Mouse (Mus musculus) left cerebral cortex, postnatal 36 days (tissue): ENCODE results near the gene Nrtn. TPM values are rescaled to one million over a fixed set of nuclear protein-coding genes. Genes with fewer than 3 reads are reported as not detected.

ENCODE experiments used
- DNase-seq, 2 experiments: peaks; one replicate each; pipeline ENCODE4 v3.0.0; 2021 to 2022; ENCODE audit warnings: low spot score in 2 of 2, mixed read lengths in 1 of 2
- intact Hi-C: fragments of 180-260 bp; cut with DNase I; formaldehyde crosslinking; loops from one replicate; pipeline ENCODE4 v1.15.1; 2025
- total RNA-seq, 2 experiments: library from RNA; stranded (reverse); gene quantifications; 2 replicates each; pipeline ENCODE4 v1.2.3; 2021

Gene Nrtn
- total RNA-seq = 1 to 10 TPM; 5.9 to 7.3 TPM

DNA sequence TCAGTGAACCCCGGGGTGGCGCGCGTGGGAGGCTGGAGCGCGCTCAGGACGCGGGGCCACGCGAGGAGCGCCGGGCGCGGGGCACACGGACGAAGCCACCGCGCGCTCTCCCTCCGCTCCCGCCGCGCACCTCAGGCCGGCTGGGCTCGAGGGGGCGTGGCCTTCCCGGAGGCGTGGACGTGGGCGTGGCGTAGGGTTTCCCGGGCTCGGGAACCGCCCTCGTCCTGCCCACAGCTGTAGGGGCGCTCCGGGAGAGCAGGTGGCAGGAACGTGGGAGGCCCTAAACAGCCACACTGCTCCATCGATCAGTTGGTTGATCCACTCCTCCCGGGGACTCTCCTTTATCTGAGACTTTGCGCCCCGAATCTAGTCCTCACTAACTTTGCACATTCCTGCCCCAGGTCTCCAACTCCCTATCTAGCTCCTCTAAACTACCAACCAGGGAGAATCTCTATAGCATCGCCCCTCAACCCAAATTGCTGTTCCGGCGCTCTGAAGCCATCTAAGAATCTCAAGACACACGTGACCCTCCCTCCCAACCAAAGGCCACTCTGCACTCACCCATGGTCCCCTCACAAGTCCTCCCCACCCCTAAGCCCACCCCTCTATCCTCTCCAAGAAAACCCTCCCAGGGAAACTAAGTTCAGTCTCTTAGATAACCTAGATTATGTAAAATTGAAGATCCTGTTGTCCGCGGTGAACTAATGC, at the start of gene Nrtn:
Gene Nrtn (minus strand): TSS at position 115 of the 708 bp plus-strand sequence.
- peak; percentile 48 to 49 for DNase-seq
- intact Hi-C loops = loop anchor here (5.0 kb wide), 1 partner anchor 40 kb away; the partner anchor contains the start of genes Ndufa11 and Vmac

DNA sequence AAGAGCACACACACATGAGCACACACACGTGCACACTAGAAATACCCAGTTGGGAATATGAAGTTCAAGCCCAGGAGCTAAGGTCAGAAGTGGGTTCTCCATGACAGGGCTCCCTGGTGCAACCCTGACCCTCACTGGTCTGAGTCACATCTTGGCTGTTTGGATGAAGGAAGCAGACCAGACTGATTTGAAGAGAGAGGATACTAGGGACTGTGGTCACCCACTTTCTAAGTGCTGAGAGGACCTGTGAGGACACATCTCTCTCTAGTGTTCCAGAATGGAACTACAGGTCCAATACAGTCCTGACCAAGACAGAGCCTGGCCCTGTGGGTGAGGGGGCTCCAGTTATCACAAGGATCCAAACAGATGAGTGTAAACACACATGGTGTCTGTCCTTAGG, 48.5 kb upstream of the Nrtn start:
- intact Hi-C loops = loop anchor here (5.0 to 10.0 kb wide), 3 partner anchors 179 to 529 kb away; partner anchors contain the start of gene Acer1
- DNase-seq = no peak

GRCm38 (mm10) chr17:56804952-56805351, 47.6 kb upstream of the Nrtn start:
- intact Hi-C loops = loop anchor here (5.0 to 10.0 kb wide), 3 partner anchors 180 to 530 kb away; partner anchors contain the start of gene Acer1
- DNase-seq = no peak

DNA sequence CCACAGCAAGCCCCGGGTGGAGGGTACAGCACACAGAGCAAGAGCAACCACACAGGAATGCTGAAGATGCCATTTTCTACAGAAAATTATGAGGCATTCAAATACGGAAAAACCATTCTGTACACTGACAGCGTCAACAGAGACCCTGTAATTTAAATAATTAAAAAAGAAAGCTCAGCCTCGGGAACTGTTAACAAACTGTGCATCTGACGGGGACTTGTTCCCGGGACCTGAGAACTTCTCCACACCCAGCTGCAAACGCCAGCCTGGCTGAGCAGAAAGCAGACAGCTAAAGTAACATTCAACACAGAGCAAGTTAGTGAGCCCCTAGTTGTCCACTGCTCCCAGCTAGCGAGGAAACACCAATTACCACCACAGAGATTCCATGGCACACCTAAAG, 44.7 kb upstream of the Nrtn start:
- intact Hi-C loops = loop anchor here (10.0 kb wide), 2 partner anchors 183 to 533 kb away; partner anchors contain the start of gene Acer1
- DNase-seq = no peak

GRCm38 (mm10) chr17:56799276-56799675, 41.9 kb upstream of the Nrtn start:
- no peak for DNase-seq

GRCm38 (mm10) chr17:56793614-56794319, 36.4 kb upstream of the Nrtn start:
- intact Hi-C loops = no loop called here
- DNase-seq = no peak

More at GRCm38 (mm10) chr17:56799276-56799675, 41.9 kb upstream of the Nrtn start:
- intact Hi-C loops = no loop called here

DNA sequence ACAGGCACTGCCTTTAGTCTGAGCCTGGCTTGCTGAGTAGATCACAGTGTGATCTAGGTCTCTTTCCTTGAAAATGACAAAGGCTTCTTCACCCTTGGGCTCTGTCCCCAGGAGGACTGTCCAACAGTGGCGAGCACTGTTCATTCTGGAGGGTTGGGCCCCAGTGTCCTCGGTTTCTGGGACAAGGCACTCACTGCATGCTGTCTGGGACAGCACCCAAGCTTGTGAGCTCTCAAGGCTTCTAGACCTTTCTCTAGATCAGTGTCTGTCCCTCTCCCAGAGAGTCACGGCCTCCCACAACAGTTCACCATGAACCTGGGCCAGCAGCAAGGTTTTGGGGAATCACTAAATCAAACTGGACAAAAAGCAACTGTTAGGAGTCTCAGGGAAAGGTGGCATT, 35.3 kb upstream of the Nrtn start:
- no peak for DNase-seq
- intact Hi-C loops = no loop called here

DNA sequence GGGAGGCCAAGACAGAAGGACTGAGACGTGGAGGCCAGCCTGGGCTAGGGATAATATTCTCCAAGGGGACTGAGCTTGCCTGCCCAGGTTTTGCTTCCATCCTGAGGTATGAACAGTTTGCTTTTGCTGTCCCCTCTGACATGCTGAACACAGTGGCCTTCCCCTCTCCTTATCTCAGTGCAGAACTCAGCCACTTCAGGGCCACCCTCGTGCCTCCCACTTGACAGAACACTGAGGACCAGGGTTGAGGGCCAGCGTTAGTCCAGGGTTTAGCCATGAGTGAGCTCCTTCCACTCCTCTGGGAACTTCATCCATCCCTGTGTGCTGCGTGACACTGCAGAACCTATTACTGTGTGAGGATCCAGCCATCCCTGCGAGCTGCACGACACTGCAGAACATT, 32.0 kb upstream of the Nrtn start:
- DNase-seq = no peak
- intact Hi-C loops = no loop called here

- DNase-seq = no peak
Observed at GRCm38 (mm10) chr17:56788886-56789285, 31.6 kb upstream of the Nrtn start.

GRCm38 (mm10) chr17:56780291-56780978, 23.1 kb upstream of the Nrtn start:
- intact Hi-C loops = no loop called here

More at GRCm38 (mm10) chr17:56788886-56789285, 31.6 kb upstream of the Nrtn start:
- intact Hi-C loops = no loop called here

DNA sequence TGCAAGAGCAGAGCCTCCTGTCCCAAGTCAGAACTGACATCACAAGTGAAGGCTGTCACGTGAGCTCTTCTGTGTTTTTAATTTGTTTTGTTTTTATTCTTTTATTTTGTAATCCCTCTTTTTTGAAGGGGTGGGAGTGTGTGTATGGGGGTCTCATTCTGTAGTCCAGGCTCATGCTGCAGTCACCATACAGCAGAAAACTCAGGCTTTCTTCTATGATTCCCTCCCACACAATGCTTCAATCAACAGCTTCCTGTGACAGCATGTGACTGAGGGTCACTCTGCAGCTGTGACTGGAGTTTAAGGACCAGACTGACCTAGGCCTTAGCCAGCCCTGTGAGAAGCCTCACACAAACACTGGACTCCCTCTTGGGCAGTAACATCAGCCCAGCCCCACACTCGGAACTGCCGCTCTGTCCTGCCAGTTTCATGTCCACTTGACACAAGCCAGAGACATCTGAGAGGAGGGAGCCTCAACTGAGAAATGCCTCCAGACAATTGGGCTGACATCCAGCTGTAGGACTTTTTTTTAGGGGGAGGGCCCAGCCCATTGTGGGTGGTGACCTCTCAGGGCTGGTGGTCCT, 21.5 kb upstream of the Nrtn start:
- no peak for DNase-seq
- intact Hi-C loops = no loop called here

More at GRCm38 (mm10) chr17:56780291-56780978, 23.1 kb upstream of the Nrtn start:
- DNase-seq = no peak

DNA sequence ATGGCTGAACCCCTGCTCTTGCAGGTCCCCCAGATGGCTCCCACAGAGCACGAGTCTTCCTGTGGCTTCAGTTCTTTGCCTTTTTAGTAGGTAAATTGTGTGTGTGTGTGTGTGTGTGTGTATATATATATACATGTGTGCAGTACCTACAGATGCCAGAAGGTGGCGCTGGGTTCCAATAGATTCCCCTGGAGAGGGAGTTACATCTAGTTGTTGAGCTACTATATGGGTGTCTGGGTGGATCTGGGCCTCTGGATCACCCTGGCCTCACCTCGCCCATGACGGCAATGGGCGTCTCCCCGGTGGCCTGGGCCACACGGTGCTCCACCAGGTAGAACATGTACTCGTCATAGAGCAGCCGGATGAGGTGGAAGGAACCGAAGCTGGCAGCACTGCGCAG, 20.2 kb upstream of the Nrtn start:
- intact Hi-C loops = no loop called here
- DNase-seq = no peak

GRCm38 (mm10) chr17:56769950-56770349, 12.6 kb upstream of the Nrtn start, which contains the start of gene Prr22:
TSS of gene Prr22 (plus strand) at chr17:56770250.
- DNase-seq = no peak
- intact Hi-C loops = no loop called here

- intact Hi-C loops = no loop called here
Observed at GRCm38 (mm10) chr17:56768941-56769340, 11.6 kb upstream of the Nrtn start.

DNA sequence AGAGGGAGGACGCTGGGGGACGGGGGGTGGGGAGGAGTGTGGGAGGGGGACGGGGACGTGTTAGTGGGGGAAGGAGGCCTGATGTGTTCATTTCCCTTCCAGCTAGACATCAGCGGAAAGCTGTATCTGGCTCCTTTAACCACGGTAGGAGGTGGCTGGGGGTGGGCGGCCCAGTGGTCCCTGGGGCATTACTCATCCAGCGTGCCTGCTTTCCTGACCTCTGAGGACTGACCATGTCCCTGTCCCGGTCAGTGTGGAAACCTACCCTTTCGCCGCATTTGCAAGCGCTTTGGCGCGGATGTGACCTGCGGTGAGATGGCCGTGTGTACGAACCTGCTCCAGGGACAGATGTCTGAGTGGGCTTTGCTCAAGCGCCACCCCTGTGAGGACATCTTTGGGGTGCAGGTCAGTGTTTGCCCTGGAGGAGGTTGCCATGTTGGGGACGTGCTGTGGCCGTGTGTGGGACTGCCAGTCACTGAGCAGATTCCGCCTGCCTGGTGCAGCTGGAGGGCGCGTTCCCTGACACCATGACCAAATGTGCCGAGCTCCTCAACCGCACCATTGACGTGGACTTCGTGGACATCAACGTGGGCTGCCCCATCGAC, 10.3 kb upstream of the Nrtn start:
- no peak for DNase-seq
- intact Hi-C loops = no loop called here

More at GRCm38 (mm10) chr17:56768941-56769340, 11.6 kb upstream of the Nrtn start:
- no peak for DNase-seq

DNA sequence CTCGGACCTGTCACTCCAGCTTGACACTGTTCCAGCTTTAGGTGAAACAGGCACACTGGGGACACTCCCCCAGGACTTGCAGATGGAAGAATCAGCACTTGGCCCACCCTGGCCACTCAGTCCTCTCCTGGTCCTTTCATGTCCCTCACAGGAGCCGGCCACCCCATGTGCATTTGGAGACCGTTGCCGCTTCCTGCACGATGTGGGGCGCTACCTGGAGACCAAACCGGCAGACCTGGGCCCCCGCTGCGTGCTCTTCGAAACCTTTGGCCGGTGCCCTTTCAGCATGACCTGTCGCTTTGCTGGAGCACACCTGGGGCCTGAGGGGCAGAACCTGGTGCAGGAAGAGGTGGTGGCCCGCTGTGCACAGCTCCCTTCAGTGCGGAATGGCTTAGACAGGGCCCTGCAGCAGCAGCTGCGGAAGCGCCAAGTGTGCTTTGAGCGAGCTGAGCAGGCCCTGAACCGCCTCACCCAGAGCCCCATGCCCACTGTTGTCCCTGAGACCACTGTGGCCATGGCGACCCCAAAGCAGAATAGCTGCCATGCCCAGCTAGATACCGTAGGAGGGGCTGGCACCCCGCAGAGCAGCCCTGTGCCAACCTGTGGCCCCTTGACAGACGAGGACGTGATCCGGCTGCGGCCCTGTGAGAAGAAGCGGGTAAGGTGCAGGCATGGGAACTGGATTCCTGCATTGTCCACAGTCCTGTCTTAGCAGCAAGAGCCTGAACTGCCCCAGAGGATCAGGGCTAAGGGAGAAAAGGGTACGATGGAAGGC, 9.5 kb upstream of the Nrtn start:
- no peak for DNase-seq
- intact Hi-C loops = no loop called here

GRCm38 (mm10) chr17:56765431-56765830, 8.1 kb upstream of the Nrtn start:
- intact Hi-C loops = no loop called here
- DNase-seq = no peak
